Mouse (Mus musculus): ENCODE measurements around the gene Aph1c. TPM values are rescaled to one million over a fixed set of nuclear protein-coding genes. Genes with fewer than 3 reads are reported as not detected.
"Not testable (repeated sequence)": the region's sequence is repeated elsewhere in the genome, so short reads cannot be mapped to it uniquely, and the experiment has no call there.

Gene Aph1c
- polyA plus RNA-seq, 1 experiment from 2014 or later = 2.9 TPM

- DNase-seq (ENCODE audit: low spot score) (no peak), ATAC-seq (ENCODE audit: low FRiP score) (no peak)
- H3K9ac ChIP-seq (ENCODE audit: low read depth, low read length) = no peak overlapping the region
These were observed 39.0 kb upstream of the Aph1c start for GRCm38 (mm10) chr9:66873531-66873930.

GRCm38 (mm10) chr9:66873009-66873408 is 38.5 kb upstream of the Aph1c start:
- not testable (repeated sequence) for ATAC-seq (ENCODE audit: low FRiP score); H3K9ac ChIP-seq (ENCODE audit: low read depth, low read length)

More at GRCm38 (mm10) chr9:66873531-66873930, 39.0 kb upstream of the Aph1c start:
- no peaks in the 10 kb centered on the region for H3K36me3 ChIP-seq (ENCODE audit: control insufficient read depth, insufficient read depth, low read length)
- no peaks in the 10 kb centered on the region for H3K4me1 ChIP-seq (replicated peaks; ENCODE audit: control insufficient read depth, insufficient read depth, low read length)
- H3K27me3 ChIP-seq (ENCODE audit: control insufficient read depth, insufficient read depth, low read length) = no peaks in the 10 kb centered on the region
- no peak overlapping the region for H3K4me3 ChIP-seq (ENCODE audit: low read depth, low read length)
- no peak overlapping the region for H3K27ac ChIP-seq (ENCODE audit: low read depth, low read length)
- no peak overlapping the region for H3K4me2 ChIP-seq (replicated peaks; ENCODE audit: low read depth, low read length)
- no peaks in the 10 kb centered on the region for H3K9me3 ChIP-seq (ENCODE audit: control insufficient read depth, low read length)

GRCm38 (mm10) chr9:66872015-66872727 is 37.6 kb upstream of the Aph1c start:
- no peaks in the 10 kb centered on the region for H3K36me3 ChIP-seq (ENCODE audit: control insufficient read depth, insufficient read depth, low read length)
- no peak overlapping the region for H3K9ac ChIP-seq (ENCODE audit: low read depth, low read length)
- WGBS = 76% methylated on average over 9 of the region's 10 CpGs
- DNase-seq (ENCODE audit: low spot score) (no peak), ATAC-seq (ENCODE audit: low FRiP score) (no peak)
- H3K27ac ChIP-seq (ENCODE audit: low read depth, low read length) = no peak overlapping the region
- H3K4me2 ChIP-seq (replicated peaks; ENCODE audit: low read depth, low read length) = no peak overlapping the region
- H3K4me1 ChIP-seq (replicated peaks; ENCODE audit: control insufficient read depth, insufficient read depth, low read length) = no peaks in the 10 kb centered on the region
- no peaks in the 10 kb centered on the region for H3K27me3 ChIP-seq (ENCODE audit: control insufficient read depth, insufficient read depth, low read length)
- no peak overlapping the region for H3K4me3 ChIP-seq (ENCODE audit: low read depth, low read length)
- no peaks in the 10 kb centered on the region for H3K9me3 ChIP-seq (ENCODE audit: control insufficient read depth, low read length)

More at GRCm38 (mm10) chr9:66873009-66873408, 38.5 kb upstream of the Aph1c start:
- not testable (repeated sequence) for H3K4me1 ChIP-seq (replicated peaks; ENCODE audit: control insufficient read depth, insufficient read depth, low read length); H3K27me3 ChIP-seq (ENCODE audit: control insufficient read depth, insufficient read depth, low read length); H3K4me3 ChIP-seq (ENCODE audit: low read depth, low read length); DNase-seq (ENCODE audit: low spot score); H3K36me3 ChIP-seq (ENCODE audit: control insufficient read depth, insufficient read depth, low read length); H3K4me2 ChIP-seq (replicated peaks; ENCODE audit: low read depth, low read length); H3K9me3 ChIP-seq (ENCODE audit: control insufficient read depth, low read length); H3K27ac ChIP-seq (ENCODE audit: low read depth, low read length)
- WGBS = 84% methylated on average over 2 of the region's 2 CpGs

- 76% methylated on average over 3 of the region's 3 CpGs for WGBS
- Histone ChIP-seq H3K4me3 (ENCODE audit: low read depth, low read length) (no peak overlapping the region), H3K9ac (ENCODE audit: low read depth, low read length) (no peak overlapping the region), H3K36me3 (ENCODE audit: control insufficient read depth, insufficient read depth, low read length) (no peaks in the 10 kb centered on the region), H3K27ac (ENCODE audit: low read depth, low read length) (no peak overlapping the region), H3K4me1 (replicated peaks; ENCODE audit: control insufficient read depth, insufficient read depth, low read length) (no peaks in the 10 kb centered on the region), H3K4me2 (replicated peaks; ENCODE audit: low read depth, low read length) (no peak overlapping the region), H3K9me3 (ENCODE audit: control insufficient read depth, low read length) (no peaks in the 10 kb centered on the region), H3K27me3 (ENCODE audit: control insufficient read depth, insufficient read depth, low read length) (no peaks in the 10 kb centered on the region)
- no peak for ATAC-seq (ENCODE audit: low FRiP score)
- no peak for DNase-seq (ENCODE audit: low spot score)
These were observed 30.2 kb upstream of the Aph1c start for GRCm38 (mm10) chr9:66864708-66865107.

- no peak overlapping the region for H3K27ac ChIP-seq (ENCODE audit: low read depth, low read length)
- no peak overlapping the region for H3K4me2 ChIP-seq (replicated peaks; ENCODE audit: low read depth, low read length)
- H3K27me3 ChIP-seq (ENCODE audit: control insufficient read depth, insufficient read depth, low read length) = no peaks in the 10 kb centered on the region
- DNase-seq (ENCODE audit: low spot score) (no peak), ATAC-seq (ENCODE audit: low FRiP score) (no peak)
- H3K4me3 ChIP-seq (ENCODE audit: low read depth, low read length) = no peak overlapping the region
- no peaks in the 10 kb centered on the region for H3K36me3 ChIP-seq (ENCODE audit: control insufficient read depth, insufficient read depth, low read length)
- H3K4me1 ChIP-seq (replicated peaks; ENCODE audit: control insufficient read depth, insufficient read depth, low read length) = no peaks in the 10 kb centered on the region
- no peaks in the 10 kb centered on the region for H3K9me3 ChIP-seq (ENCODE audit: control insufficient read depth, low read length)
- WGBS = 51% methylated on average over 3 of the region's 3 CpGs
- no peak overlapping the region for H3K9ac ChIP-seq (ENCODE audit: low read depth, low read length)
These were observed 28.9 kb upstream of the Aph1c start for GRCm38 (mm10) chr9:66863456-66863855.

GRCm38 (mm10) chr9:66862202-66862601 is 27.7 kb upstream of the Aph1c start:
- Histone ChIP-seq H3K4me1 (replicated peaks; ENCODE audit: control insufficient read depth, insufficient read depth, low read length) (no peaks in the 10 kb centered on the region), H3K4me2 (replicated peaks; ENCODE audit: low read depth, low read length) (no peak overlapping the region), H3K36me3 (ENCODE audit: control insufficient read depth, insufficient read depth, low read length) (no peaks in the 10 kb centered on the region), H3K9ac (ENCODE audit: low read depth, low read length) (no peak overlapping the region), H3K27me3 (ENCODE audit: control insufficient read depth, insufficient read depth, low read length) (no peaks in the 10 kb centered on the region), H3K27ac (ENCODE audit: low read depth, low read length) (no peak overlapping the region), H3K9me3 (ENCODE audit: control insufficient read depth, low read length) (no peaks in the 10 kb centered on the region), H3K4me3 (ENCODE audit: low read depth, low read length) (no peak overlapping the region)
- no peak for ATAC-seq (ENCODE audit: low FRiP score)
- 95% methylated on average over 4 of the region's 4 CpGs for WGBS
- DNase-seq (ENCODE audit: low spot score) = no peak

- WGBS = 78% methylated on average over 5 of the region's 5 CpGs
- ATAC-seq (ENCODE audit: low FRiP score) = no peak
- no peak overlapping the region for H3K9ac ChIP-seq (ENCODE audit: low read depth, low read length)
- H3K27ac ChIP-seq (ENCODE audit: low read depth, low read length) = no peak overlapping the region
- no peaks in the 10 kb centered on the region for H3K4me1 ChIP-seq (replicated peaks; ENCODE audit: control insufficient read depth, insufficient read depth, low read length)
- no peaks in the 10 kb centered on the region for H3K9me3 ChIP-seq (ENCODE audit: control insufficient read depth, low read length)
- H3K36me3 ChIP-seq (ENCODE audit: control insufficient read depth, insufficient read depth, low read length) = no peaks in the 10 kb centered on the region
- no peak overlapping the region for H3K4me3 ChIP-seq (ENCODE audit: low read depth, low read length)
- no peaks in the 10 kb centered on the region for H3K27me3 ChIP-seq (ENCODE audit: control insufficient read depth, insufficient read depth, low read length)
- H3K4me2 ChIP-seq (replicated peaks; ENCODE audit: low read depth, low read length) = no peak overlapping the region
- no peak for DNase-seq (ENCODE audit: low spot score)
These were observed 26.7 kb upstream of the Aph1c start for GRCm38 (mm10) chr9:66861104-66861767.

- 94% methylated on average over 5 of the region's 5 CpGs for WGBS
- Histone ChIP-seq H3K9ac (ENCODE audit: low read depth, low read length) (no peak overlapping the region), H3K9me3 (ENCODE audit: control insufficient read depth, low read length) (no peaks in the 10 kb centered on the region), H3K4me2 (replicated peaks; ENCODE audit: low read depth, low read length) (no peak overlapping the region), H3K4me3 (ENCODE audit: low read depth, low read length) (no peak overlapping the region), H3K36me3 (ENCODE audit: control insufficient read depth, insufficient read depth, low read length) (no peaks in the 10 kb centered on the region), H3K27me3 (ENCODE audit: control insufficient read depth, insufficient read depth, low read length) (no peaks in the 10 kb centered on the region), H3K27ac (ENCODE audit: low read depth, low read length) (no peak overlapping the region), H3K4me1 (replicated peaks; ENCODE audit: control insufficient read depth, insufficient read depth, low read length) (peaks cover 2% of the 10 kb centered on the region; the same call in 1 of the 2 replicates)
- DNase-seq (ENCODE audit: low spot score) = no peak
- ATAC-seq (ENCODE audit: low FRiP score) = no peak
These were observed 25.0 kb upstream of the Aph1c start for GRCm38 (mm10) chr9:66859523-66859922.

GRCm38 (mm10) chr9:66855865-66856264 is 21.3 kb upstream of the Aph1c start:
- Histone ChIP-seq H3K4me1 (replicated peaks; ENCODE audit: control insufficient read depth, insufficient read depth, low read length) (peaks cover 2% of the 10 kb centered on the region; the same call in 1 of the 2 replicates), H3K4me3 (ENCODE audit: low read depth, low read length) (no peak overlapping the region), H3K9ac (ENCODE audit: low read depth, low read length) (no peak overlapping the region), H3K27ac (ENCODE audit: low read depth, low read length) (no peak overlapping the region), H3K27me3 (ENCODE audit: control insufficient read depth, insufficient read depth, low read length) (no peaks in the 10 kb centered on the region), H3K4me2 (replicated peaks; ENCODE audit: low read depth, low read length) (no peak overlapping the region), H3K36me3 (ENCODE audit: control insufficient read depth, insufficient read depth, low read length) (no peaks in the 10 kb centered on the region), H3K9me3 (ENCODE audit: control insufficient read depth, low read length) (no peaks in the 10 kb centered on the region)
- no peak for DNase-seq (ENCODE audit: low spot score)
- WGBS = 59% methylated on average over 7 of the region's 7 CpGs
- ATAC-seq (ENCODE audit: low FRiP score) = no peak

All from hindbrain, embryonic 11.5 days (tissue).